Mouse (Mus musculus) embryonic facial prominence, embryonic 11.5 days (tissue): ENCODE results near the gene Il11. TPM values are rescaled to one million over a fixed set of nuclear protein-coding genes. Genes with fewer than 3 reads are reported as not detected.

Experiments used
- ATAC-seq: fragments of 200-750 bp; cut with Nextera tagmentation; replicated peaks from 2 replicates; pipeline ENCODE4 v1.8.0; 2017; ENCODE audit warnings: low read depth; ENCODE audit not compliant: insufficient number of reproducible peaks, low FRiP score, low TSS enrichment
- DNase-seq: peaks from one replicate; pipeline ENCODE4 v3.0.0-alpha.2; 2015; ENCODE audit warnings: low spot score
- H3K27ac ChIP-seq: fragments of 300-500 bp; sonication (generic); replicated peaks from 2 replicates; pipeline ENCODE4 v1.5.1; 2014; ENCODE audit warnings: mild to moderate bottlenecking, low read depth, low read length, control low read depth
- H3K27me3 ChIP-seq: fragments of 300-500 bp; sonication (generic); 2 replicates; pipeline ENCODE4 v1.6.1; 2014; ENCODE audit warnings: mild to moderate bottlenecking, low read length, moderate library complexity, mixed read lengths; ENCODE audit not compliant: control insufficient read depth, insufficient read depth
- H3K36me3 ChIP-seq: fragments of 300-500 bp; sonication (generic); replicated peaks from 2 replicates; pipeline ENCODE4 v1.6.1; 2014; ENCODE audit warnings: low read depth, mild to moderate bottlenecking, low read length, moderate library complexity, mixed read lengths; ENCODE audit not compliant: control insufficient read depth, insufficient read depth
- H3K4me1 ChIP-seq: fragments of 300-500 bp; sonication (generic); 2 replicates; pipeline ENCODE4 v1.6.1; 2014; ENCODE audit warnings: low read length, mixed read lengths; ENCODE audit not compliant: control insufficient read depth, insufficient read depth
- H3K4me2 ChIP-seq: fragments of 300-500 bp; sonication (generic); 2 replicates; pipeline ENCODE4 v1.6.1; 2014; ENCODE audit warnings: low read depth, mild to moderate bottlenecking, control low read depth, low read length, moderate library complexity
- H3K4me3 ChIP-seq: fragments of 300-500 bp; sonication (generic); 2 replicates; pipeline ENCODE4 v1.5.1; 2014; ENCODE audit warnings: low read depth, low read length, control low read depth
- H3K9ac ChIP-seq: fragments of 300-500 bp; sonication (generic); replicated peaks from 2 replicates; pipeline ENCODE4 v1.6.1; 2014; ENCODE audit warnings: mild to moderate bottlenecking, control low read depth, low read length
- H3K9me3 ChIP-seq: fragments of 300-500 bp; sonication (generic); replicated peaks from 2 replicates; pipeline ENCODE4 v1.6.1; 2016; ENCODE audit warnings: mild to moderate bottlenecking, low read length, inconsistent platforms, mixed read lengths; ENCODE audit not compliant: control insufficient read depth
- WGBS: fragments of 180-500 bp; shearing (Covaris S2); extraction: QIAGEN DNeasy Blood & Tissue Kit; methylation state at CpG from one replicate; pipeline ENCODE4 v1.1.7; 2014; 5-methylcytosine and 5-hydroxymethylcytosine counted together
- polyA plus RNA-seq: library from polyadenylated mRNA; unstranded; fragments of >200 nt; fragmentation: Nextera tagmentation; extraction: Ambion mirVana; gene quantifications from 2 replicates; pipeline ENCODE4 v1.2.1, GENCODE M21; 2014

Il11 gene
- polyA plus RNA-seq, 1 experiment from 2014 or later = 0.21 TPM

- WGBS = 70% methylated on average over 2 of the region's 2 CpGs
- Histone ChIP-seq H3K4me1 (no peaks in the 10 kb centered on the region), H3K27ac (no peak overlapping the region)
Measured at GRCm38 (mm10) chr7:4743354-4743753, 39.3 kb downstream of the Il11 start.

GRCm38 (mm10) chr7:4742482-4742819 is 40.2 kb downstream of the Il11 start:
- Histone ChIP-seq H3K4me2 (no peak overlapping the region), H3K27me3 (no peaks in the 10 kb centered on the region), H3K9ac (peak overlapping the region; percentile 9; the same call in 1 of the 2 replicates), H3K9me3 (no peaks in the 10 kb centered on the region), H3K4me1 (no peaks in the 10 kb centered on the region), H3K4me3 (0 out of 2 replicates have a peak overlapping the region, but pooled peaks have one; percentile 6), H3K27ac (no peak overlapping the region), H3K36me3 (peaks cover 8% of the 10 kb centered on the region)
- no peak for DNase-seq
- 90% methylated on average over 6 of the region's 6 CpGs for WGBS
- ATAC-seq = no peak

More at GRCm38 (mm10) chr7:4743354-4743753, 39.3 kb downstream of the Il11 start:
- ATAC-seq = no peak
- DNase-seq = no peak
- no peak overlapping the region for H3K4me2 ChIP-seq
- peaks cover 8% of the 10 kb centered on the region for H3K36me3 ChIP-seq
- no peak overlapping the region for H3K9ac ChIP-seq
- H3K9me3 ChIP-seq = no peaks in the 10 kb centered on the region
- no peaks in the 10 kb centered on the region for H3K27me3 ChIP-seq
- H3K4me3 ChIP-seq = no peak overlapping the region

DNA sequence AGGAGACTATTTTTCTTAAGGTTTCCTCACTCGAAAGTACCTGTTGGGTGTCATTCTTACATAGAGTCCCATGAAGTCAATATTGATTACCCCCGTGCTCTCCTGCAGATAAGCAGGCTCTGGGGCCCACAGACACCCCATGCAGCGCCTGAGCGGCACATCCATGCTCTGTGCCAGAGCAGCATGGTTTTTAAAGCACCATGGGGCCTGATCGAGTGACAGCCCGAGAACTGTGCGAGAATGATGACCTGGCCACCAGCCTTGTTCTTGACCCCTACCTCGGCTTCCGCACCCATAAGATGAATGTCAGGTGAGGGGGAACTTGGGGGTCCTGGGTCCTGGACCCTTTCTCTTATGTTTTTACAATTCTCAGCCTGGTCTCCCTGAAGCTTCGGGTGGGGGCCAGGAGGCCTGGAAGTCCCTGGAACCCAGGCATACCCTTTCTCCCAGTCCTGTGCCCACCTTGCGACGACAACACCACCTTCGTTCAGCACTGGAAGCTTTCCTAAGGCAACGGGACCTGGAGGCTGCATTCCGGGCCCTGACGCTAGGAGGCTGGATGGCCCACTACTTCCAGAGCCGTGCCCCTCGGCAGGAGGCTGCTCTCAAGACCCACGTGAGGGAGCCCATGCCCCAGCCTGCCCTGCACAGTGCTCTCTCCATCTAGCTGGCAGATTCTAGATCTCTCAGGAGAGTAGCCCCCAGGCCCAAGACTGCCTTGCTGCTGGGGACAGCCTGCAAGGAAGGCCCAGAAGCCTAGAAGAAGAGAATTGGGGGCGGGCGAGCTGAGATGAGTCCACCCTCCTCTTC is 40.8 kb downstream of the Il11 start:
- H3K4me3 ChIP-seq = 0 out of 2 replicates have a peak overlapping the region, but pooled peaks have one; percentile 6
- DNase-seq (no peak), ATAC-seq (no peak)
- no peak overlapping the region for H3K9ac ChIP-seq
- no peak overlapping the region for H3K27ac ChIP-seq
- no peak overlapping the region for H3K4me2 ChIP-seq
- H3K36me3 ChIP-seq = peaks cover 8% of the 10 kb centered on the region
- no peaks in the 10 kb centered on the region for H3K27me3 ChIP-seq
- H3K4me1 ChIP-seq = no peaks in the 10 kb centered on the region
- WGBS = 84% methylated on average over 21 of the region's 21 CpGs
- H3K9me3 ChIP-seq = no peaks in the 10 kb centered on the region

DNA sequence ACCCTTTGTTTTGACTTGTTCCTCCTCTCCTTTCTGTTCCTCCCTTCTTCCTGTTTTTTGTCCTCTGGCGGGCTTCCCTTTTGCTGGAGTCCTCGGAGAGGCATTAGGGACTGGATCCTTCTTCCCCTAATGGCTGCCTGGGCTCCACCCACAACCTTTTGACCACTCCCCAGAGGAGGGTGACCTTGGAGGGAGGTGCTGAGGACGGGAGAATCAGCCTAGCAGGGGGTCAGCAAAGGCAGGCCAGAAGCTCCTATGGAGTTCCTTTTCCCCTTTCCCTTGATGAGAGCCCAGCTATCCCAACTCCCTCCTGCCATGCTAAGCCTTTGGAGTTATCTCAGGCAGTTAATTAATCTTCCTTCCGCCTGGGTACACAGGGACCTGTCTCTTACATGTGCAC is 41.5 kb downstream of the Il11 start:
- H3K27ac ChIP-seq = peak overlapping the region; percentile 81; the same call in 1 of the 2 replicates
- WGBS = 10% methylated on average over 4 of the region's 4 CpGs
- H3K4me3 ChIP-seq = peak overlapping the region; percentile 81
- no peaks in the 10 kb centered on the region for H3K9me3 ChIP-seq
- H3K4me1 ChIP-seq = no peaks in the 10 kb centered on the region
- peak overlapping the region; percentile 92 for H3K9ac ChIP-seq
- no peak for ATAC-seq
- DNase-seq = peak; percentile 33
- H3K4me2 ChIP-seq = peak overlapping the region; percentile 88
- H3K36me3 ChIP-seq = peaks cover 7% of the 10 kb centered on the region
- H3K27me3 ChIP-seq = no peaks in the 10 kb centered on the region

- H3K4me3 ChIP-seq = peak overlapping the region; percentile 81
- peak; percentile 34 for ATAC-seq
- no peaks in the 10 kb centered on the region for H3K27me3 ChIP-seq
- no peak for DNase-seq
- H3K4me1 ChIP-seq = no peaks in the 10 kb centered on the region
- peaks cover 2% of the 10 kb centered on the region for H3K36me3 ChIP-seq
- H3K9me3 ChIP-seq = no peaks in the 10 kb centered on the region
- H3K9ac ChIP-seq = peak overlapping the region; percentile 92
- 0% methylated on average over 14 of the region's 14 CpGs for WGBS
- peak overlapping the region; percentile 88 for H3K4me2 ChIP-seq
- peak overlapping the region; percentile 81 for H3K27ac ChIP-seq
Measured at GRCm38 (mm10) chr7:4740309-4740727, 42.3 kb downstream of the Il11 start.

- Histone ChIP-seq H3K27me3 (no peaks in the 10 kb centered on the region), H3K36me3 (peaks cover 2% of the 10 kb centered on the region), H3K27ac (peak within 1 kb of the TSS; percentile 81), H3K4me2 (peak within 1 kb of the TSS; percentile 88), H3K9me3 (no peaks in the 10 kb centered on the region), H3K4me3 (peak within 1 kb of the TSS; percentile 81), H3K4me1 (no peaks in the 10 kb centered on the region), H3K9ac (peak within 1 kb of the TSS; percentile 92)
- peak; percentile 99 for DNase-seq
- WGBS = under 1% methylated on average over 41 of the region's 44 CpGs
- ATAC-seq = peak; percentile 98
Measured at GRCm38 (mm10) chr7:4739544-4740275, 42.9 kb downstream of the Il11 start, which contains the start of gene Kmt5c. Gene Kmt5c (plus strand): TSS chr7:4740115.

GRCm38 (mm10) chr7:4739041-4739543 is 43.6 kb downstream of the Il11 start:
- 45% methylated on average over 10 of the region's 10 CpGs for WGBS
- Histone ChIP-seq H3K27me3 (no peaks in the 10 kb centered on the region), H3K9me3 (no peaks in the 10 kb centered on the region), H3K36me3 (peaks cover 2% of the 10 kb centered on the region), H3K27ac (no peak overlapping the region; the same call in 1 of the 2 replicates), H3K4me1 (no peaks in the 10 kb centered on the region), H3K9ac (no peak overlapping the region; the same call in 1 of the 2 replicates), H3K4me3 (peak overlapping the region; percentile 21), H3K4me2 (peak overlapping the region; percentile 27)
- DNase-seq (no peak), ATAC-seq (no peak)
